Mouse (Mus musculus) heart, postnatal 0 days (tissue): Measurements from ENCODE around the gene 6330403K07Rik. TPM values are rescaled to one million over a fixed set of nuclear protein-coding genes. Genes with fewer than 3 reads are reported as not detected.

Experiments
- ATAC-seq: fragments of 200-750 bp; cut with Nextera tagmentation; 2 replicates; pipeline ENCODE4 v1.8.0; 2017; ENCODE audit warnings: low read depth, moderate number of reproducible peaks, moderate library complexity; ENCODE audit not compliant: insufficient read depth
- DNase-seq: peaks from one replicate; pipeline ENCODE4 v3.0.0-alpha.2; 2016; ENCODE audit warnings: low spot score
- H3K27ac ChIP-seq: fragments of 300-500 bp; sonication (generic); 2 replicates; pipeline ENCODE4 v1.5.1; 2014; ENCODE audit warnings: low read depth, mild to moderate bottlenecking
- H3K27me3 ChIP-seq: fragments of 300-500 bp; sonication (generic); 2 replicates; pipeline ENCODE4 v1.6.1; 2014; ENCODE audit warnings: low read length, mixed read lengths; ENCODE audit not compliant: control insufficient read depth, insufficient read depth
- H3K36me3 ChIP-seq: fragments of 300-500 bp; sonication (generic); replicated peaks from 2 replicates; pipeline ENCODE4 v1.6.1; 2014; ENCODE audit warnings: low read length, mixed read lengths; ENCODE audit not compliant: control insufficient read depth, insufficient read depth
- H3K4me1 ChIP-seq: fragments of 300-500 bp; sonication (generic); 2 replicates; pipeline ENCODE4 v1.6.1; 2014; ENCODE audit warnings: antibody characterized with exemption; ENCODE audit not compliant: control insufficient read depth, insufficient read depth
- H3K4me2 ChIP-seq: fragments of 300-500 bp; sonication (generic); 2 replicates; pipeline ENCODE4 v1.6.1; 2014; ENCODE audit warnings: low read depth, mild to moderate bottlenecking, low read length, moderate library complexity
- H3K4me3 ChIP-seq: fragments of 300-500 bp; sonication (generic); 2 replicates; pipeline ENCODE4 v1.5.1; 2014; ENCODE audit warnings: low read depth, low read length
- H3K9ac ChIP-seq: fragments of 300-500 bp; sonication (generic); replicated peaks from 2 replicates; pipeline ENCODE4 v1.6.1; 2014; ENCODE audit warnings: low read depth, low read length, mixed read lengths
- H3K9me3 ChIP-seq: fragments of 300-500 bp; sonication (generic); replicated peaks from 2 replicates; pipeline ENCODE4 v1.6.1; 2016; ENCODE audit warnings: low read length; ENCODE audit not compliant: control insufficient read depth
- CTCF ChIP-seq: IDR thresholded peaks from 2 replicates; pipeline ENCODE4 v1.5.1; 2016; ENCODE audit warnings: antibody characterized with exemption, control low read depth, low read depth
- EP300 ChIP-seq: IDR thresholded peaks from 2 replicates; pipeline ENCODE4 v1.6.1; 2016; ENCODE audit warnings: antibody characterized with exemption, low read depth
- WGBS: fragments of 180-500 bp; shearing (Covaris S2); extraction: QIAGEN DNeasy Blood & Tissue Kit; methylation state at CpG from one replicate; pipeline ENCODE4 v1.1.7; 2014; 5-methylcytosine and 5-hydroxymethylcytosine counted together
- polyA plus RNA-seq: library from polyadenylated mRNA; unstranded; fragments of >200 nt; fragmentation: Nextera tagmentation; extraction: Ambion mirVana; gene quantifications from 2 replicates; pipeline ENCODE4 v1.2.1, GENCODE M21; 2015
- total RNA-seq: library from RNA; depleted of rRNA; stranded (reverse); fragments of >200 nt; gene quantifications from 2 replicates; pipeline ENCODE4 v1.2.3, GENCODE M21; 2014; ENCODE audit warnings: low replicate concordance; rRNA removed

The 6330403K07Rik gene
- total RNA-seq (4.4 and 5.4 TPM in 2 replicates), polyA plus RNA-seq (6.0 and 8.1 TPM in 2 replicates)

DNA sequence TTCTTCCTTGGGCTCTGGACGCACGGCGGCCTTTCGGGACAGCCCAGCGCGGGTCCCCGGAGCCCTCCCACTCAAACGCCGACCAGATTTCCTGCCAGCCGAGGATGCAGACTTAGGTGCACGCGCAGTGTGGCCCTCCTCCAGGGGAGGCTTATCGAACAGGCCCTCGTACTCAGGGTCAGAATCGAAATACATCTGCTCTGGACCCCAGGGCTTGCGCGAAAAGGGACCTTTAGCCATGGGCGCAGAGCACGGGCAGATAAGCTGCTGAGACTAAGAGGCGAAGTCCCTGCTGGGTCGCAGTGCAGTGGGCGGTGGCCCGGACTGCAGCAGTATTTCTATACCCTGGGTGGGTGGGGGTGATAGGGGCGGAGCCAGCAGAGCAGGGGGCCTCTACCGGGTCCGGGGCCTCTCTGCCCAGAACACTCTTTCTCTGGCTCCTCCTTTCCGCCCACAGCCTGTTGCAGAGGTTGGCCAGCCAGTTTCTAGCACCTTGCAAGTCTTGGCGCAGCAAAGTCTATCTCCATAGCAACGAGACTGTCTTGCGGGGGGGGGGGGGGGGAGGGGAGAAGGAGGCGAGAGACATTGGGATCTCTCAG is at the start of gene 6330403K07Rik:
TSS of gene 6330403K07Rik (minus strand) at position 351 of the 599 bp plus-strand sequence.
- H3K36me3 ChIP-seq: no peaks in the 10 kb centered on the region
- H3K4me3 ChIP-seq: peak within 1 kb of the TSS; percentile 47
- peak within 1 kb of the TSS; percentile 29; the same call in 1 of the 2 replicates for H3K9ac ChIP-seq
- ATAC-seq (peak; percentile 76), DNase-seq (peak; percentile 17)
- H3K4me2 ChIP-seq: peak within 1 kb of the TSS; percentile 76
- no peak for TF ChIP-seq CTCF
- TF ChIP-seq EP300: no peak
- no peaks in the 10 kb centered on the region for H3K9me3 ChIP-seq
- no peak within 1 kb of the TSS for H3K27ac ChIP-seq
- WGBS: 2% methylated on average over 31 of the region's 31 CpGs
- H3K27me3 ChIP-seq: no peaks in the 10 kb centered on the region
- H3K4me1 ChIP-seq: no peaks in the 10 kb centered on the region

DNA sequence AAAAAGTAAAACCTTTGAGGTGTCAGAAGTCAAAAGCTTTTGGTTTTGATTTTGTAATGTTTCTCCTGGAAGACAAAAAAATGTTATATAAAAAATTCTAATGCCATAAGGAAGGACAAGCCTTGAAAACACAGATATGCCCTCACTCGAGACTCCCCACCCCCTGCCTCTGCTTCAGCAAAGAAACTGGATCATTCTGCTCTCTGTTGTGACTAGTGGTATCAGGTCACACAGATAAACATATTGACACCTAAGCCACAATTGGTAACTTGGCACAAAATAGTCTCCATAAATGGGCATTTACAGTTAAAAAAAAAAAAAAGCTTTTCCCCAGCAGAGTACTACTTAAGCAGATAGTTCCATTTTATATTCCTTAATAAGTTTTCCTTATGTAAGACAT is 43.0 kb upstream of the 6330403K07Rik start:
- TF ChIP-seq EP300 (no peak), CTCF (no peak)
- H3K27ac ChIP-seq: no peak overlapping the region
- H3K4me3 ChIP-seq: no peak overlapping the region
- WGBS: 49% methylated on average over 1 of the region's 1 CpGs
- no peaks in the 10 kb centered on the region for H3K4me1 ChIP-seq
- no peaks in the 10 kb centered on the region for H3K36me3 ChIP-seq
- ATAC-seq: no peak
- H3K9me3 ChIP-seq: no peaks in the 10 kb centered on the region; the same call in 1 of the 2 replicates
- no peak overlapping the region for H3K4me2 ChIP-seq
- H3K27me3 ChIP-seq: no peaks in the 10 kb centered on the region
- no peak for DNase-seq
- H3K9ac ChIP-seq: no peak overlapping the region

DNA sequence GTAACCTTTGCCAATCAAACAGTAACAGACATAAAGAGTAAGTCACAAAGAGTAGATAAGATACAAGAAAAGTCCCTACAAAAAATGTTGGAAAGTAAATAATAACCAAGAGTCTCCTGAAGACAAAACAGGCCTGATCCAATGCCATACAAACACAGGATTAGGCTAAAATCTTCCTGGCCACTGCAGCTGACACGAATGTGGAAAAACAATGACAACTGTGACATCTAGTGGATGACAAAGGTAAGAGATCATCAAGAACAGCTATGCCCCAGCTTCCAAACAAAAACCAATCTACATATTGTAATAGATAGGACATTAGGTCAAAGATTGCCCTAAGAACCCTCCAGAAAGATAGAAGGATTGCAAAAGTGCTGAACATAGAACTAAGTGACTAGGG is 19.2 kb upstream of the 6330403K07Rik start:
- ATAC-seq: no peak
- Histone ChIP-seq H3K4me1 (no peaks in the 10 kb centered on the region), H3K9ac (no peak overlapping the region), H3K27me3 (no peaks in the 10 kb centered on the region), H3K9me3 (no peaks in the 10 kb centered on the region), H3K4me3 (no peak overlapping the region), H3K36me3 (no peaks in the 10 kb centered on the region), H3K4me2 (no peak overlapping the region), H3K27ac (no peak overlapping the region)
- 0% methylated on average over 1 of the region's 1 CpGs for WGBS
- TF ChIP-seq CTCF: peak; percentile 58
- TF ChIP-seq EP300: no peak
- DNase-seq: peak; percentile 33

DNA sequence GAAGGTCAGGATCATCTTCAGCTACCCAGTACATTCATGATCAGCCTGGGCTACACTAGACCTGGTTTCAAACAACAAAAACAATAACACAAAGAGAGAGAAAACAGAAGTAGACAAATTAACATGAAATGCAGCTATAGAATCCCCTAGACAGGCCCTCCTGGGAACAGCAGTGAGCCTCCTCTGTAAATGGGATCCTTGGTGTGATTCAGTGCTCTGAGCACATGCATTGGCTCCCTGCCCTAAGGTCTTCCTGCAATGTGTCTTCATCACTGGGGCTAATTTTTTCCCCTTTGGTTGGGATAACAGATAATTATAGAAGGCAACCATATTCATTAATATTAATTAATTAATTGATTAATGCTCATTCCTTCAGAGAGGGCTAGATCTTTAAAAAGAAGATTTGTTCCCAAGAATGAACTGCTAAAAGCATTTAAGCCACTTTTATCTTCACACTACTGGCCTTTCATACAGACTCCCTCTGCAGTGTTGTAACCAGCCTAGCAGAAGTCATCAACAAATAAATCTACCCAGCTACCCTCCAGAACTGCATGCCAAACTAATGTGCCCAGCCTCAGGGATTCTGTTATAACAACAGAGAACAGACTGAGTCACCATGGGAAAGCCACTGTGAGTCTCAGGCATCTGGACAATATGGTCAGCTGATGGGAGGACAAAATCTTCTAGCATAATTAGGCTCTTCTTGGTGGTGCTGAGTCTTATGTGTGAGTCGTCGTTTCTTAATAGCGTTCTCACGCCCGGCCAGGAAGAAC is 6.4 kb upstream of the 6330403K07Rik start:
- H3K9ac ChIP-seq: no peak overlapping the region
- H3K4me1 ChIP-seq: no peaks in the 10 kb centered on the region
- H3K4me2 ChIP-seq: no peak overlapping the region
- ATAC-seq: no peak
- DNase-seq: no peak
- no peak overlapping the region for H3K4me3 ChIP-seq
- no peaks in the 10 kb centered on the region for H3K9me3 ChIP-seq
- H3K27me3 ChIP-seq: no peaks in the 10 kb centered on the region
- WGBS: 96% methylated on average over 5 of the region's 5 CpGs
- H3K27ac ChIP-seq: no peak overlapping the region
- no peak for TF ChIP-seq EP300
- no peak for TF ChIP-seq CTCF
- no peaks in the 10 kb centered on the region for H3K36me3 ChIP-seq

DNA sequence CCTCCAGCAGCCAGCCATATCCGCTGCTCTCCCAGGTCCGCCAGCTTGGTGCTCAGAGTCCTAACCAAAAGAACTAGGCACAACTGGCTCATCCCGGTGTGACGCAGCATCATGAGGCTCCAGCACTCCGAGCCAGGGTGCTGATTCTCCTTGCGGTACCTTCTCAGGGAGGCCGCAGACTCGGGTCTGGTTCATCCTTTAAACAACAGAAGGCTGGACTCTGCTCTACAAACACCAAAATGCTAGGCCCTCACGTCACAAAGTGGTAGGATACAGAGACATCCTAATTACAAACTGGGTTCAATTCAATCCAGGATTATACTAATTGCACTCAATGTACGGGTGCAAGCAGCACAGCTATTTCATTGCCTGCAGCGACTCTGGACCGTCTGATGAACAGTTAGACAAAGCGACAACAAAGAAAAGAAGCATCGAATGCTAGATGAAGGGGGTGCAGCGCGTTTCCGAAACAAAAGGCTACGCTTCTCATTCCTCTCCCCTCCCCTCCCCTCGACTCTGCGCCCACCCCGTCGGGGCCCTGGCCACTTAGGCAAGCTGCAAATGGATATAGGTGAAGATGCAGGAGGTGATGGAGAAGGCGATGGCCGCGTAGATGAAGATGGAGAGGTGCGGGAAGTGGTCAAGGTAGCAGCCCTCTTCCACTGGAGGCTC is 686 bp downstream of the 6330403K07Rik start:
- DNase-seq (no peak), ATAC-seq (no peak)
- Histone ChIP-seq H3K4me3 (peak overlapping the region; percentile 47), H3K4me1 (no peaks in the 10 kb centered on the region), H3K27me3 (no peaks in the 10 kb centered on the region), H3K9ac (no peak overlapping the region), H3K4me2 (peak overlapping the region; percentile 76), H3K27ac (no peak overlapping the region), H3K36me3 (peaks cover 3% of the 10 kb centered on the region), H3K9me3 (no peaks in the 10 kb centered on the region)
- 15% methylated on average over 22 of the region's 26 CpGs for WGBS
- TF ChIP-seq CTCF (no peak), EP300 (no peak)
